Mouse (Mus musculus): ENCODE measurements around the gene Gadd45a. TPM values are rescaled to one million over a fixed set of nuclear protein-coding genes. Genes with fewer than 3 reads are reported as not detected.
"Not testable (repeated sequence)": the region's sequence is repeated elsewhere in the genome, so short reads cannot be mapped to it uniquely, and the experiment has no call there.

Gene Gadd45a
- polyA plus RNA-seq, 1 experiment from 2014 or later: 23.6 TPM

DNA sequence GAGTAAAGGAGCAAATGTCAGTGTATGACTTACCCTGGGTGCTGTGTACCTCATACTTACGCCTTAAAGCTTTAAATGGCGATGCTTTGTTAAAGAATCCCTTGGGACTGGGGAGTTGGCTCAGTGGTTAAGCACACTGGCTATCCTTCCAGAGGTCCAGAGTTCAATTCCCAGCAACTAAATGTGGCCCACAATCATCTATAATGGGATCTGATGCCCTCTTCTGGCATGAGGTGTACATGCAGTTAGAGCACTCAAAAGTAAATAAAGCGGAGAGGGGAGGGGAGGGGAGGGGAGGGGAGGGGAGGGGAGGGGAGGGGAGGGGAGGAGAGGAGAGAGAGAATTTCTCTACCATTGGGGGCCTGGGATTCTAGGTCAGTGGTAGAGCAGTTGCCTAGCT lies 1.7 kb upstream of the Gadd45a start:
- Histone ChIP-seq H3K27me3 (ENCODE audit: control insufficient read depth, insufficient read depth, low read length) (no peaks in the 10 kb centered on the region), H3K36me3 (ENCODE audit: control insufficient read depth, insufficient read depth, low read length) (no peaks in the 10 kb centered on the region), H3K4me1 (ENCODE audit: control insufficient read depth, insufficient read depth, low read length) (peaks cover 12% of the 10 kb centered on the region; the same call in 1 of the 2 replicates), H3K9me3 (ENCODE audit: control insufficient read depth, low read length) (no peaks in the 10 kb centered on the region), H3K4me3 (ENCODE audit: low read depth, low read length) (no peak overlapping the region), H3K9ac (ENCODE audit: low read length) (no peak overlapping the region), H3K27ac (ENCODE audit: low read depth, low read length) (no peak overlapping the region), H3K4me2 (ENCODE audit: low read depth) (no peak overlapping the region)
- 96% methylated on average over 3 of the region's 3 CpGs for WGBS
- no peak for ATAC-seq (ENCODE audit: insufficient read depth, low FRiP score, low TSS enrichment)
- no peak for DNase-seq (ENCODE audit: low spot score)

- H3K9me3 ChIP-seq (ENCODE audit: control insufficient read depth, low read length): no peaks in the 10 kb centered on the region
- peak overlapping the region; percentile 90 for H3K27ac ChIP-seq (ENCODE audit: low read depth, low read length)
- peak overlapping the region; percentile 89 for H3K4me3 ChIP-seq (ENCODE audit: low read depth, low read length)
- peak overlapping the region; percentile 57 for H3K4me2 ChIP-seq (ENCODE audit: low read depth)
- H3K36me3 ChIP-seq (ENCODE audit: control insufficient read depth, insufficient read depth, low read length): no peaks in the 10 kb centered on the region
- ATAC-seq (ENCODE audit: insufficient read depth, low FRiP score, low TSS enrichment): peak; percentile 73
- peak overlapping the region; percentile 79 for H3K9ac ChIP-seq (ENCODE audit: low read length)
- peaks cover 12% of the 10 kb centered on the region; the same call in 1 of the 2 replicates for H3K4me1 ChIP-seq (ENCODE audit: control insufficient read depth, insufficient read depth, low read length)
- under 1% methylated on average over 29 of the region's 29 CpGs for WGBS
- H3K27me3 ChIP-seq (ENCODE audit: control insufficient read depth, insufficient read depth, low read length): no peaks in the 10 kb centered on the region
- DNase-seq (ENCODE audit: low spot score): peak; percentile 88
These were observed 873 bp downstream of the Gadd45a start for GRCm38 (mm10) chr6:67036356-67036811.

- peak overlapping the region; percentile 90; the same call in 1 of the 2 replicates for H3K27ac ChIP-seq (ENCODE audit: low read depth, low read length)
- H3K9ac ChIP-seq (ENCODE audit: low read length): peak overlapping the region; percentile 79
- peaks cover 12% of the 10 kb centered on the region; the same call in 1 of the 2 replicates for H3K4me1 ChIP-seq (ENCODE audit: control insufficient read depth, insufficient read depth, low read length)
- peak; percentile 33 for DNase-seq (ENCODE audit: low spot score)
- peak overlapping the region; percentile 89 for H3K4me3 ChIP-seq (ENCODE audit: low read depth, low read length)
- H3K36me3 ChIP-seq (ENCODE audit: control insufficient read depth, insufficient read depth, low read length): no peaks in the 10 kb centered on the region
- 12% methylated on average over 19 of the region's 19 CpGs for WGBS
- H3K27me3 ChIP-seq (ENCODE audit: control insufficient read depth, insufficient read depth, low read length): no peaks in the 10 kb centered on the region
- no peak for ATAC-seq (ENCODE audit: insufficient read depth, low FRiP score, low TSS enrichment)
- H3K9me3 ChIP-seq (ENCODE audit: control insufficient read depth, low read length): no peaks in the 10 kb centered on the region
- peak overlapping the region; percentile 57 for H3K4me2 ChIP-seq (ENCODE audit: low read depth)
These were observed 1.6 kb downstream of the Gadd45a start for GRCm38 (mm10) chr6:67035388-67036299.

DNA sequence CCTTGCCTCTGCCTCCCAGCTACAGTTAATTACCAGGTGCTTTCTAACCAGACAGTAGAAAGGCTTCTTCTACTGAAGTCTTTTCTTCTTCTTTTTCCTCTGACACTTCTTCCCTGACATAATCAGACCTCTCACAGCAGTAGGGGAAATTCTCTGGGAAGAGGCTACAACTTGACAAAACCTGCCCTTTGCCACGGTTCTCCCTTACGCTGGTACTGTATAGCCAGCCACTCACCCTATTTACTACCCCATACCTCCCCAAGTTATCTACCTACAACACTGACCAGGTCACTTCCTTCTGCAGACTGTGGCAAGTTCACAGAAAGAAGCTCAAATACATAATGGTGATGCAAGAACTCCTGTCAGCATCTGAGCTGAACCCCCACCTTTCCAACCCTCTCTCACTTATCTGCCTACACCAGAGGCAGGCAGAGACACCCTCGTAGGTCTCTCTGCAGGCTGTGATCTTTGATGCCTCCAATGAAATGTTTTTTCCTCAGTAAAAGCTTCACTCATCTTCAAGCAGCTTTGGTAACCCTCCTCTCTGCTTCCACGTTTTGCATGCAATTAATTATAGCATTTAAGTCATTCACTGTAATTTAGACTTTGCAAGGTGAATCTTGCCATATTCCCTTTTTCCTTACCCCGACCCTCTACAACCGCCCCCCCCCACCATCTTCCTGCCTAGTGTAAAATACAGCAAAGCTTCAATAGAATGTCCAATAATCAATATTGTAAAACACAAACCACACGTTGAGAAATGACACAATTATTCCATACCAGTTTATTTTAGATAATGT lies 2.7 kb downstream of the Gadd45a start:
- Histone ChIP-seq H3K4me3 (ENCODE audit: low read depth, low read length) (peak overlapping the region; percentile 10; the same call in 1 of the 2 replicates), H3K27ac (ENCODE audit: low read depth, low read length) (no peak overlapping the region)
- no peak for DNase-seq (ENCODE audit: low spot score)

DNA sequence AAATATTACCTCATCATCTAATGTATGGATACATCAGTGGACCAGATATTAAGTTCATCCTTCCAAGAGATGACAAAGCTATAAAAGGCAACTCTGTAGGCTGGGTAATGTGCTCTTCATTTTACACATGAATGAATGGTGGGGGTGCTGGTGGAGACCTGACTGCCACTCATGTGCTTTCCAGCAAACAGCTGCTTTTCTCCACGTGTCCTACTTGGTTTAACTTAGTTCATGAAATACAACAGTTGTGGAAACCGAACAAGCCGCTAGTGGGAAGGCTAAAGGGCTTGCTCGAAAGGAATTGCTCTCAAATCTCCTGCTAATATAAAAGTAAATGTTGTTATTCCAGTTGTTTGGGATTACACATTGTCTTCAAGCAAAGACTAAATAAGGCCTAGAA lies 3.7 kb downstream of the Gadd45a start:
- Histone ChIP-seq H3K4me3 (ENCODE audit: low read depth, low read length) (no peak overlapping the region), H3K9ac (ENCODE audit: low read length) (no peak overlapping the region), H3K4me2 (ENCODE audit: low read depth) (no peak overlapping the region), H3K27ac (ENCODE audit: low read depth, low read length) (no peak overlapping the region), H3K36me3 (ENCODE audit: control insufficient read depth, insufficient read depth, low read length) (no peaks in the 10 kb centered on the region), H3K9me3 (ENCODE audit: control insufficient read depth, low read length) (no peaks in the 10 kb centered on the region), H3K4me1 (ENCODE audit: control insufficient read depth, insufficient read depth, low read length) (peaks cover 12% of the 10 kb centered on the region; the same call in 1 of the 2 replicates), H3K27me3 (ENCODE audit: control insufficient read depth, insufficient read depth, low read length) (no peaks in the 10 kb centered on the region)
- ATAC-seq (ENCODE audit: insufficient read depth, low FRiP score, low TSS enrichment): no peak
- DNase-seq (ENCODE audit: low spot score): no peak
- 67% methylated on average over 4 of the region's 4 CpGs for WGBS

More for the DNA sequence above, 2.7 kb downstream of the Gadd45a start:
- H3K27me3 ChIP-seq (ENCODE audit: control insufficient read depth, insufficient read depth, low read length): no peaks in the 10 kb centered on the region
- no peaks in the 10 kb centered on the region for H3K36me3 ChIP-seq (ENCODE audit: control insufficient read depth, insufficient read depth, low read length)
- peak overlapping the region; percentile 21; the same call in 1 of the 2 replicates for H3K4me2 ChIP-seq (ENCODE audit: low read depth)
- no peak overlapping the region for H3K9ac ChIP-seq (ENCODE audit: low read length)
- no peaks in the 10 kb centered on the region for H3K9me3 ChIP-seq (ENCODE audit: control insufficient read depth, low read length)
- ATAC-seq (ENCODE audit: insufficient read depth, low FRiP score, low TSS enrichment): no peak
- peaks cover 12% of the 10 kb centered on the region; the same call in 1 of the 2 replicates for H3K4me1 ChIP-seq (ENCODE audit: control insufficient read depth, insufficient read depth, low read length)
- WGBS: 52% methylated on average over 7 of the region's 7 CpGs

DNA sequence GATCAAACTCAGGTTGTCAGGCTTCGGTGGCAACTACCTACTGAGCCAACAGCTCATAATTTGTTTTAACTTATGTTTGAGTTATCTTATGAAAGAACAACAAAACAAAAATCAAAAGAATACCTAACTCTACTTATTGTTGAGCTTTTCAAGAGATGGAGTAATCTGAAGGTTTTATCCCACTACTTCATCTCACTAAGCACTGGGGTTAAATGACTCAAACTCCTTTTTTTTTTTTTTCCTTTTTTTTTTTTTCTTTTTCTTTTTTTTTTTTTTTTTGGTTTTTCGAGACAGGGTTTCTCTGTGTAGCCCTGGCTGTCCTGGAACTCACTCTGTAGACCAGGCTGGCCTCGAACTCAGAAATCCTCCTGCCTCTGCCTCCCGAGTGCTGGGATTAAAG lies 4.3 kb downstream of the Gadd45a start:
- not testable (repeated sequence) for H3K9ac ChIP-seq (ENCODE audit: low read length); ATAC-seq (ENCODE audit: insufficient read depth, low FRiP score, low TSS enrichment); H3K27ac ChIP-seq (ENCODE audit: low read depth, low read length); H3K27me3 ChIP-seq (ENCODE audit: control insufficient read depth, insufficient read depth, low read length); H3K36me3 ChIP-seq (ENCODE audit: control insufficient read depth, insufficient read depth, low read length); H3K4me3 ChIP-seq (ENCODE audit: low read depth, low read length); H3K9me3 ChIP-seq (ENCODE audit: control insufficient read depth, low read length); DNase-seq (ENCODE audit: low spot score); H3K4me2 ChIP-seq (ENCODE audit: low read depth)
- 90% methylated on average over 3 of the region's 4 CpGs for WGBS
- H3K4me1 ChIP-seq (ENCODE audit: control insufficient read depth, insufficient read depth, low read length): peaks cover 12% of the 10 kb centered on the region; the same call in 1 of the 2 replicates

GRCm38 (mm10) chr6:67032551-67032950 lies 4.7 kb downstream of the Gadd45a start:
- not testable (repeated sequence) for H3K36me3 ChIP-seq (ENCODE audit: control insufficient read depth, insufficient read depth, low read length); H3K9me3 ChIP-seq (ENCODE audit: control insufficient read depth, low read length); ATAC-seq (ENCODE audit: insufficient read depth, low FRiP score, low TSS enrichment); H3K4me3 ChIP-seq (ENCODE audit: low read depth, low read length); DNase-seq (ENCODE audit: low spot score); H3K9ac ChIP-seq (ENCODE audit: low read length); H3K27ac ChIP-seq (ENCODE audit: low read depth, low read length); H3K27me3 ChIP-seq (ENCODE audit: control insufficient read depth, insufficient read depth, low read length); H3K4me2 ChIP-seq (ENCODE audit: low read depth)
- H3K4me1 ChIP-seq (ENCODE audit: control insufficient read depth, insufficient read depth, low read length): peaks cover 12% of the 10 kb centered on the region; the same call in 1 of the 2 replicates

DNA sequence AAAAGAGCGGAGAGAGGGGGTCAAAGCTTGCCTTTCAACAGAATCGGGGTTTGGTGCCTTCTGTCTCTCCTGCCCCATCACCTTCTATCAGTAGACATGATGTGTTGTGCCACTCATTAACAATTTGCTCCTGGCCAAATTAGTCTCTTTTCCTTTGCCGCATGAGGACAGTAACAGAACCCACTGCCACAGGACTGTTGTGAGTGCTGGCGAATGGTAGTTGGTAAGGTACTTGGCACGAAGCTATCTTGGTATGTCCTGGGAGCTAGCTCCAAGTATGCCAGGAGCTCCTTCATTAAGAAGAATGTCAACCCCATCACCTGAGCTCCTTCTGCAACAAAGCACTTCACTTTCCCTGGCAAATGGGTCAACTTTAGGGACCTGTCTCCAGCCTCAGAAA lies 6.4 kb downstream of the Gadd45a start:
- Histone ChIP-seq H3K27me3 (ENCODE audit: control insufficient read depth, insufficient read depth, low read length) (no peaks in the 10 kb centered on the region), H3K27ac (ENCODE audit: low read depth, low read length) (no peak overlapping the region), H3K4me3 (ENCODE audit: low read depth, low read length) (no peak overlapping the region), H3K9me3 (ENCODE audit: control insufficient read depth, low read length) (no peaks in the 10 kb centered on the region), H3K9ac (ENCODE audit: low read length) (no peak overlapping the region), H3K4me1 (ENCODE audit: control insufficient read depth, insufficient read depth, low read length) (peaks cover 12% of the 10 kb centered on the region; the same call in 1 of the 2 replicates), H3K36me3 (ENCODE audit: control insufficient read depth, insufficient read depth, low read length) (no peaks in the 10 kb centered on the region), H3K4me2 (ENCODE audit: low read depth) (no peak overlapping the region)
- DNase-seq (ENCODE audit: low spot score): no peak
- WGBS: 41% methylated on average over 5 of the region's 5 CpGs
- no peak for ATAC-seq (ENCODE audit: insufficient read depth, low FRiP score, low TSS enrichment)

Measured in neural tube, embryonic 11.5 days (tissue).